Mouse (Mus musculus) lung, postnatal 0 days (tissue): ENCODE measurements around the gene Supt16. TPM values are rescaled to one million over a fixed set of nuclear protein-coding genes. Genes with fewer than 3 reads are reported as not detected.

Source experiments
- ATAC-seq: fragments of 200-750 bp; cut with Nextera tagmentation; 2 replicates; pipeline ENCODE4 v1.8.0; 2017; ENCODE audit warnings: moderate library complexity
- DNase-seq: peaks from one replicate; pipeline ENCODE4 v3.0.0-alpha.2; 2016; ENCODE audit warnings: low spot score
- H3K27ac ChIP-seq: fragments of 300-500 bp; sonication (generic); 2 replicates; pipeline ENCODE4 v1.5.1; 2014; ENCODE audit warnings: antibody characterized with exemption, mild to moderate bottlenecking, low read length, mixed read lengths
- H3K27me3 ChIP-seq: fragments of 300-500 bp; sonication (generic); replicated peaks from 2 replicates; pipeline ENCODE4 v1.6.1; 2014; ENCODE audit warnings: low read length, mixed read lengths; ENCODE audit not compliant: insufficient read depth
- H3K36me3 ChIP-seq: fragments of 300-500 bp; sonication (generic); 2 replicates; pipeline ENCODE4 v1.6.1; 2014; ENCODE audit warnings: low read length, mixed read lengths; ENCODE audit not compliant: insufficient read depth
- H3K4me1 ChIP-seq: fragments of 300-500 bp; sonication (generic); 2 replicates; pipeline ENCODE4 v1.6.1; 2014; ENCODE audit warnings: antibody characterized with exemption, low read depth, low read length, mixed read lengths; ENCODE audit not compliant: insufficient read depth
- H3K4me2 ChIP-seq: fragments of 300-500 bp; sonication (generic); replicated peaks from 2 replicates; pipeline ENCODE4 v1.6.1; 2014; ENCODE audit warnings: low read depth, mild to moderate bottlenecking, low read length, moderate library complexity, mixed read lengths
- H3K4me3 ChIP-seq: fragments of 300-500 bp; sonication (generic); 2 replicates; pipeline ENCODE4 v1.5.1; 2014; ENCODE audit warnings: low read depth, low read length
- H3K9ac ChIP-seq: fragments of 300-500 bp; sonication (generic); replicated peaks from 2 replicates; pipeline ENCODE4 v1.6.1; 2014; ENCODE audit warnings: low read depth, mild to moderate bottlenecking
- H3K9me3 ChIP-seq: fragments of 300-500 bp; sonication (generic); 2 replicates; pipeline ENCODE4 v1.6.1; 2016; ENCODE audit warnings: low read length, mixed read lengths
- CTCF ChIP-seq: IDR thresholded peaks from 2 replicates; pipeline ENCODE4 v1.5.1; 2016; ENCODE audit warnings: antibody characterized with exemption, mild to moderate bottlenecking
- EP300 ChIP-seq: IDR thresholded peaks from 2 replicates; pipeline ENCODE4 v1.6.1; 2016; ENCODE audit warnings: antibody characterized with exemption, mild to moderate bottlenecking, control low read depth
- WGBS: fragments of 180-500 bp; shearing (Covaris S2); extraction: QIAGEN DNeasy Blood & Tissue Kit; methylation state at CpG from one replicate; pipeline ENCODE4 v1.1.7; 2014; 5-methylcytosine and 5-hydroxymethylcytosine counted together
- polyA plus RNA-seq: library from polyadenylated mRNA; unstranded; fragments of >200 nt; fragmentation: Nextera tagmentation; extraction: Ambion mirVana; gene quantifications from 2 replicates; pipeline ENCODE4 v1.2.1, GENCODE M21; 2015

Supt16 gene
- polyA plus RNA-seq, 1 experiment from 2014 or later, result 20.9 TPM

- H3K27ac ChIP-seq, result peak overlapping the region; percentile 73
- H3K9ac ChIP-seq, result peak overlapping the region; percentile 39
- peak; percentile 33 for TF ChIP-seq CTCF
- TF ChIP-seq EP300, result no peak
- H3K27me3 ChIP-seq, result no peaks in the 10 kb centered on the region
- peak; percentile 74 for DNase-seq
- peak overlapping the region; percentile 53 for H3K4me3 ChIP-seq
- no peaks in the 10 kb centered on the region for H3K4me1 ChIP-seq
- peak overlapping the region; percentile 94 for H3K4me2 ChIP-seq
- H3K9me3 ChIP-seq, result no peaks in the 10 kb centered on the region
- H3K36me3 ChIP-seq, result no peaks in the 10 kb centered on the region
- 3% methylated on average over 37 of the region's 38 CpGs for WGBS
- ATAC-seq, result peak; percentile 91
Measured at GRCm38 (mm10) chr14:52118823-52119608, 78.2 kb downstream of the Supt16 start.

- H3K27me3 ChIP-seq, result no peaks in the 10 kb centered on the region
- no peaks in the 10 kb centered on the region for H3K36me3 ChIP-seq
- no peak for DNase-seq
- 21% methylated on average over 8 of the region's 8 CpGs for WGBS
- TF ChIP-seq EP300 (no peak), CTCF (no peak)
- H3K27ac ChIP-seq, result peak overlapping the region; percentile 73; the same call in 1 of the 2 replicates
- peak overlapping the region; percentile 94 for H3K4me2 ChIP-seq
- H3K9ac ChIP-seq, result no peak overlapping the region
- peak; percentile 13; the same call in 1 of the 2 replicates for ATAC-seq
- no peaks in the 10 kb centered on the region for H3K9me3 ChIP-seq
- no peaks in the 10 kb centered on the region for H3K4me1 ChIP-seq
- H3K4me3 ChIP-seq, result peak overlapping the region; percentile 53
Measured at GRCm38 (mm10) chr14:52118456-52118822, 78.8 kb downstream of the Supt16 start.

GRCm38 (mm10) chr14:52117241-52117640 lies 80.0 kb downstream of the Supt16 start:
- no peaks in the 10 kb centered on the region for H3K9me3 ChIP-seq
- no peak for DNase-seq

GRCm38 (mm10) chr14:52114101-52114500 lies 83.1 kb downstream of the Supt16 start:
- ATAC-seq (no peak), DNase-seq (no peak)
- Histone ChIP-seq H3K4me3 (no peak overlapping the region), H3K36me3 (no peaks in the 10 kb centered on the region), H3K9me3 (no peaks in the 10 kb centered on the region), H3K27me3 (no peaks in the 10 kb centered on the region), H3K4me1 (no peaks in the 10 kb centered on the region), H3K9ac (no peak overlapping the region), H3K4me2 (no peak overlapping the region), H3K27ac (no peak overlapping the region)
- 77% methylated on average over 1 of the region's 1 CpGs for WGBS
- TF ChIP-seq CTCF, result no peak
- no peak for TF ChIP-seq EP300

More at GRCm38 (mm10) chr14:52117241-52117640, 80.0 kb downstream of the Supt16 start:
- Histone ChIP-seq H3K27ac (no peak overlapping the region), H3K4me1 (no peaks in the 10 kb centered on the region), H3K27me3 (no peaks in the 10 kb centered on the region), H3K4me2 (no peak overlapping the region), H3K36me3 (no peaks in the 10 kb centered on the region), H3K9ac (no peak overlapping the region), H3K4me3 (no peak overlapping the region)
- ATAC-seq, result no peak
- TF ChIP-seq CTCF (no peak), EP300 (no peak)
- WGBS, result 94% methylated on average over 5 of the region's 5 CpGs

Other genes starting within 250 kb of the Supt16 start
- 46.3 and 56.6 TPM in 2 replicates for gene Arhgef40, start 212.7 kb downstream of the Supt16 start, polyA plus RNA-seq
- gene Tmem253, start 181.8 kb downstream of the Supt16 start, polyA plus RNA-seq, result 0.66 and 0.96 TPM in 2 replicates
- 23.0 and 24.1 TPM in 2 replicates for gene Zfp219, start 176.7 kb downstream of the Supt16 start, polyA plus RNA-seq
- gene Olfr221, start 155.0 kb downstream of the Supt16 start, polyA plus RNA-seq, result 0.08 TPM in 1 of 2 replicates, not detected in the other
- 170 and 210 TPM in 2 replicates for gene Hnrnpc, start 93.4 kb downstream of the Supt16 start, polyA plus RNA-seq
- 31.4 and 38.4 TPM in 2 replicates for gene Rpgrip1, start 86.7 kb downstream of the Supt16 start, polyA plus RNA-seq
- gene Chd8, start 60.4 kb upstream of the Supt16 start, polyA plus RNA-seq, result 17.6 and 19.2 TPM in 2 replicates
- gene Tox4, start 81.7 kb upstream of the Supt16 start, polyA plus RNA-seq, result 22.7 and 23.7 TPM in 2 replicates
- 11.9 and 14.3 TPM in 2 replicates for gene Rab2b, start 82.1 kb upstream of the Supt16 start, polyA plus RNA-seq
- gene Mettl3, start 107.7 kb upstream of the Supt16 start, polyA plus RNA-seq, result 19.6 and 19.9 TPM in 2 replicates
- 3.8 and 4.1 TPM in 2 replicates for gene Sall2, start 131.3 kb upstream of the Supt16 start, polyA plus RNA-seq
- gene Olfr1513, start 159.0 kb upstream of the Supt16 start, polyA plus RNA-seq, result not detected in 2 replicates
- gene Olfr1512, start 181.8 kb upstream of the Supt16 start, polyA plus RNA-seq, result not detected in 2 replicates
- not detected in 2 replicates for gene Olfr1511, start 200.0 kb upstream of the Supt16 start, polyA plus RNA-seq
- not detected in 2 replicates for gene Olfr1510, start 217.0 kb upstream of the Supt16 start, polyA plus RNA-seq
- gene Olfr1509, start 245.6 kb upstream of the Supt16 start, polyA plus RNA-seq, result not detected in 2 replicates